Mouse (Mus musculus): ENCODE results near the gene Lrrk1. TPM values are rescaled to one million over a fixed set of nuclear protein-coding genes. Genes with fewer than 3 reads are reported as not detected.

Gene Lrrk1
- total and polyA plus RNA-seq, 3 experiments, result 5.0 to 16.9 (median 13.6) TPM

DNA sequence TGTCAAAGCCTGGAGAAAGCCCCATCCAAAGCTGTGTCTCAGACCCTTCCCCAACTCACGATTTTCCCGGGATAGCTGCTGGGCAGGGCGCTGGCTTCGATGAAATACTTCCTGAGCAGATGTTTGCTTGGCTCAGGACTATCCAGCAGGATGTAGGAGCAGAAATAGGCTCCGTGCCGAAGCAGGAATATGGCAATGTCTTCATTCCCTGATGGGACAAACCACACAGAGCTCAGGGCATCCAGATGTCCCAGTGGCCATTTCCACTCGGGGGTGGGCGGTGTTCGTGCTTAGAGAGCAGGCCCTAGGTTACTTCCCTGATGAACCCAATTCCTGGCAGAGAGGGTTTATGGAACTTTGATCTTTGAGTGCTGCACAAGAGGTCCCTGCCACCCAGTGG, 57.5 kb downstream of the Lrrk1 start:
- H3K27ac ChIP-seq (ENCODE audit: insufficient read depth, low read depth), result no peak overlapping the region
- TF ChIP-seq KAT2A (IDR thresholded peaks at IDR 0.05; ENCODE audit: insufficient replicate concordance, low read length) (no peak), TCF12 (IDR thresholded peaks at IDR 0.05; ENCODE audit: low read depth, low read length) (no peak), JUN (IDR thresholded peaks at IDR 0.05; ENCODE audit: insufficient read depth, low read depth, low read length) (no peak), POLR2A (IDR thresholded peaks at IDR 0.05; ENCODE audit: low read depth, low read length) (no peak), USF2 (conservative IDR thresholded peaks at IDR 0.05; ENCODE audit: low read depth, low read length) (no peak)
- H3K4me3 ChIP-seq (replicated peaks in 1 of 3; ENCODE audit: low read depth in 2 of 3, low read length in 2 of 3, poor library complexity in 1 of 3), result no peak overlapping the region
- peaks cover 34 to 73% of the 10 kb centered on the region in 2 experiments for H3K36me3 ChIP-seq (replicated peaks in 1 of 2; ENCODE audit: control insufficient read depth in 1 of 2, insufficient read depth in 1 of 2, low read length in 1 of 2)
- H3K79me2 ChIP-seq (replicated peaks; ENCODE audit: control insufficient read depth, extremely low read depth, insufficient read depth, poor library complexity, severe bottlenecking), result no peaks in the 10 kb centered on the region
- no peak for DNase-seq (ENCODE audit: extremely low read depth)
- H3K9ac ChIP-seq (ENCODE audit: insufficient read depth, low read depth), result no peak overlapping the region
- in situ Hi-C loops (cut with MboI; ENCODE audit: low pct_ligation_motif_present, low pct_unique_long_range_greater_than_20kb, low sequenced_read_pairs) (no loop called here), dilution Hi-C loops (cut with MboI; ENCODE audit: extremely low pct_ligation_motif_present, extremely low pct_unique_long_range_greater_than_20kb, low sequenced_read_pairs) (no loop called here)
- no peaks in the 10 kb centered on the region for H3K9me3 ChIP-seq (replicated peaks; ENCODE audit: low read length)
- H3K27me3 ChIP-seq (replicated peaks), result no peaks in the 10 kb centered on the region
- no peak overlapping the region for H3K4me2 ChIP-seq (ENCODE audit: insufficient read depth, low read depth, poor library complexity, severe bottlenecking)
- no peaks in the 10 kb centered on the region for H3K4me1 ChIP-seq (ENCODE audit: control insufficient read depth in 1 of 2, insufficient read depth in 2 of 2)

DNA sequence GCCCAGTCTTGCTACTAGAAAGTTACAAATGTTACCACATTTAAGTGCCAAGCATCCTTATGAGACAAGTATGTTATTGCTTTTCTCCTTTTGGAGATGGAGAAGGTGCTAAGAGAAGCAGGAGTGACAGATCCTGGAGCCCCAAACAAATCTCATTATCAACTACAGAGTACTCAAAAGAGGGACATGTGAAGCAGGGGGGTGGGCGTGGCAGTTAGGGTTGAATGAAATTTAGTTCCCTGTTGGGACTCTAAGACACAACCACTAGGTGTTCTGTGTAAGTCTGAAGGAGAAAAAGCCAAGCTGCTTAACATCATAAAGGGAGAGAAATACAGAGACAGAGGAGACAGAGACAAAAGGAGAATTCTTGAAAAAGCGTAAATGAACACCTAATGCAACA, 60.6 kb downstream of the Lrrk1 start:
- H3K27ac ChIP-seq (ENCODE audit: insufficient read depth, low read depth), result no peak overlapping the region
- in situ Hi-C loops (cut with MboI; ENCODE audit: low pct_ligation_motif_present, low pct_unique_long_range_greater_than_20kb, low sequenced_read_pairs) (no loop called here), dilution Hi-C loops (cut with MboI; ENCODE audit: extremely low pct_ligation_motif_present, extremely low pct_unique_long_range_greater_than_20kb, low sequenced_read_pairs) (no loop called here)
- H3K4me3 ChIP-seq (replicated peaks in 1 of 3; ENCODE audit: low read depth in 2 of 3, low read length in 2 of 3, poor library complexity in 1 of 3), result no peak overlapping the region
- no peaks in the 10 kb centered on the region for H3K9me3 ChIP-seq (replicated peaks; ENCODE audit: low read length)
- no peaks in the 10 kb centered on the region for H3K4me1 ChIP-seq (ENCODE audit: control insufficient read depth in 1 of 2, insufficient read depth in 2 of 2)
- H3K36me3 ChIP-seq (replicated peaks in 1 of 2; ENCODE audit: control insufficient read depth in 1 of 2, insufficient read depth in 1 of 2, low read length in 1 of 2), result peaks cover 20 to 65% of the 10 kb centered on the region in 2 experiments
- no peak for DNase-seq (ENCODE audit: extremely low read depth)
- no peak overlapping the region for H3K4me2 ChIP-seq (ENCODE audit: insufficient read depth, low read depth, poor library complexity, severe bottlenecking)
- H3K79me2 ChIP-seq (replicated peaks; ENCODE audit: control insufficient read depth, extremely low read depth, insufficient read depth, poor library complexity, severe bottlenecking), result no peaks in the 10 kb centered on the region
- TF ChIP-seq USF2 (conservative IDR thresholded peaks at IDR 0.05; ENCODE audit: low read depth, low read length) (no peak), KAT2A (IDR thresholded peaks at IDR 0.05; ENCODE audit: insufficient replicate concordance, low read length) (no peak), NRF1 (IDR thresholded peaks at IDR 0.05; ENCODE audit: low read depth, low read length) (no peak), GABPA (IDR thresholded peaks at IDR 0.05; ENCODE audit: insufficient replicate concordance, low read depth, low read length) (no peak), PAX5 (IDR thresholded peaks at IDR 0.05; ENCODE audit: low read length) (no peak), POLR2A (IDR thresholded peaks at IDR 0.05; ENCODE audit: low read depth, low read length) (no peak), POLR2AphosphoS2 (IDR thresholded peaks at IDR 0.05; ENCODE audit: low read depth, low read length) (no peak), ZC3H11A (IDR thresholded peaks at IDR 0.05; ENCODE audit: low read depth, low read length) (no peak), MXI1 (IDR thresholded peaks at IDR 0.05; ENCODE audit: low read depth, low read length) (no peak), BHLHE40 (IDR thresholded peaks at IDR 0.05; ENCODE audit: low read depth, low read length) (no peak)
- H3K27me3 ChIP-seq (replicated peaks), result no peaks in the 10 kb centered on the region
- no peak overlapping the region for H3K9ac ChIP-seq (ENCODE audit: insufficient read depth, low read depth)

DNA sequence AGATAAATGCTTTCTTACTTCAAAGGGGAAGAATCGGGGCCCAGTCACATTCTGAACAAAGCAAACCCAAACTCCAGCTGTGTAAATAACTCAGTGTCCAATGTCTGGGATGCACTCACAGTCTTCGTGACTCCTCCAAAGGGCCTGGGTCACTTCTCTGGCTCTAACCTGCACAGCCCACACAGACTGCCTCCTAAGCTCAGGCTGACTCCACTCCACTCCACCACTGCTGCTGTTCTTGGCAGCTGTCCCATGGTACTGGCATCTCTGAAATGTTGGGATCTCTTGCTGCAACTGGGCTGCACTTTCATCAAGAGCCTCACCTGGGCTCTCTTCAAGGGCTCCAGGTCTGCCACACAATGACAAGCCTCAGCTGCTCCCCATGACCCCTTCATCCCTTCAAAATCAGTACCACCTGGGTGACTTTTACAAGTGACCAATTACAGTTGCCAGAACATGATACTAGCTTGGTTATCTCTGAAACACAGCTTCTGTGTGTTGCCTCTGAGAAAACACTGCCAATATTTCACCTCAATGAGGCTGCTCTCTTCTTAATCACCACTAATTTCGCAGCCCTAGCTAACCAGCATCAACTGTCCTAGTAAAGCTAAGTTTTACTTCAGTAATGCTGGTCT, 62.6 kb downstream of the Lrrk1 start:
- H3K36me3 ChIP-seq (replicated peaks in 1 of 2; ENCODE audit: control insufficient read depth in 1 of 2, insufficient read depth in 1 of 2, low read length in 1 of 2), result peaks cover 9 to 57% of the 10 kb centered on the region in 2 experiments
- dilution Hi-C loops (cut with MboI; ENCODE audit: extremely low pct_ligation_motif_present, extremely low pct_unique_long_range_greater_than_20kb, low sequenced_read_pairs), result no loop called here

More for the DNA sequence above, 62.6 kb downstream of the Lrrk1 start:
- Histone ChIP-seq H3K9ac (ENCODE audit: insufficient read depth, low read depth) (no peak overlapping the region), H3K27me3 (replicated peaks) (no peaks in the 10 kb centered on the region), H3K4me1 (ENCODE audit: control insufficient read depth in 1 of 2, insufficient read depth in 2 of 2) (no peaks in the 10 kb centered on the region), H3K79me2 (replicated peaks; ENCODE audit: control insufficient read depth, extremely low read depth, insufficient read depth, poor library complexity, severe bottlenecking) (no peaks in the 10 kb centered on the region), H3K4me3 (replicated peaks in 1 of 3; ENCODE audit: low read depth in 2 of 3, low read length in 2 of 3, poor library complexity in 1 of 3) (no peak overlapping the region), H3K27ac (ENCODE audit: insufficient read depth, low read depth) (no peak overlapping the region), H3K9me3 (replicated peaks; ENCODE audit: low read length) (no peaks in the 10 kb centered on the region), H3K4me2 (ENCODE audit: insufficient read depth, low read depth, poor library complexity, severe bottlenecking) (no peak overlapping the region)
- no peak for TF ChIP-seq MAX (IDR thresholded peaks at IDR 0.05; ENCODE audit: low read length)
- TF ChIP-seq SMC3 (IDR thresholded peaks at IDR 0.05; ENCODE audit: low read depth, low read length), result no peak
- no peak for TF ChIP-seq E2F4 (IDR thresholded peaks at IDR 0.05; ENCODE audit: insufficient replicate concordance, low read depth, low read length)
- TF ChIP-seq ELF1 (IDR thresholded peaks at IDR 0.05; ENCODE audit: low read depth, low read length), result no peak
- TF ChIP-seq UBTF (IDR thresholded peaks at IDR 0.05; ENCODE audit: low read depth, low read length), result no peak
- in situ Hi-C loops (cut with MboI; ENCODE audit: low pct_ligation_motif_present, low pct_unique_long_range_greater_than_20kb, low sequenced_read_pairs), result no loop called here
- no peak for DNase-seq (ENCODE audit: extremely low read depth)

All from CH12.LX (cell line).